9 mouse cellular contexts compared by ENCODE assay signal in genomic region chr7:100911791-100912190, GRCm38 (mm10). TPM values are rescaled to one million over a fixed set of nuclear protein-coding genes. Genes with fewer than 3 reads are reported as not detected.
DNase-seq lines count a peak whose midpoint lies in the region; ATAC-seq lines count a peak whose summit lies in the region.
"Had no signal": no experiment of that assay in that cellular context is flagged by ENCODE, and none has a peak within 500 bp of the region (broad histone marks: within the 10 kb centered on the region; RNA-seq: fewer than 3 reads in every experiment).

No protein-coding gene starts in this region.

- H3K27ac ChIP-seq in midbrain, embryonic 10.5 days (replicated peaks): peak overlapping the region; percentile 88
- H3K27ac ChIP-seq in midbrain, embryonic 14.5 days (replicated peaks; ENCODE audit: low read depth, low read length): no peak overlapping the region
- H3K27ac ChIP-seq in hindbrain, embryonic 14.5 days: peak overlapping the region; percentile 4; the same call in 1 of the 2 replicates

- H3K9ac ChIP-seq in midbrain, embryonic 14.5 days (replicated peaks; ENCODE audit: low read length): no peak overlapping the region
- no peak overlapping the region for H3K9ac ChIP-seq in hindbrain, embryonic 14.5 days

- no peak for ATAC-seq in midbrain, embryonic 14.5 days (ENCODE audit: low FRiP score, low TSS enrichment)
- ATAC-seq in hindbrain, embryonic 14.5 days (ENCODE audit: low FRiP score): no peak

- peaks cover 55% of the 10 kb centered on the region for H3K36me3 ChIP-seq in midbrain, embryonic 10.5 days
- H3K36me3 ChIP-seq in midbrain, embryonic 14.5 days (ENCODE audit: control insufficient read depth, insufficient read depth, low read length): no peaks in the 10 kb centered on the region
- H3K36me3 ChIP-seq in hindbrain, embryonic 14.5 days (replicated peaks; ENCODE audit: control insufficient read depth, insufficient read depth): no peaks in the 10 kb centered on the region

- no peaks in the 10 kb centered on the region for H3K27me3 ChIP-seq in midbrain, embryonic 10.5 days (ENCODE audit: low read depth, poor library complexity, severe bottlenecking)
- H3K27me3 ChIP-seq in midbrain, embryonic 14.5 days (ENCODE audit: control insufficient read depth, insufficient read depth, low read length): no peaks in the 10 kb centered on the region
- no peaks in the 10 kb centered on the region for H3K27me3 ChIP-seq in hindbrain, embryonic 14.5 days (ENCODE audit: control insufficient read depth, insufficient read depth, low read length)

- WGBS in midbrain, embryonic 10.5 days: 58% methylated on average over 9 of the region's 9 CpGs
- WGBS in midbrain, embryonic 14.5 days: 35% methylated on average over 9 of the region's 9 CpGs
- 35% methylated on average over 9 of the region's 9 CpGs for WGBS in hindbrain, embryonic 14.5 days

- DNase-seq in adrenal gland, adult (ENCODE audit: inconsistent age in 2 of 2, low spot score in 1 of 2): peak; percentile 75 to 86
- no peak for DNase-seq in adrenal gland, postnatal 25 days
- DNase-seq in midbrain, embryonic 10.5 days (ENCODE audit: low spot score): no peak
- no peak for DNase-seq in midbrain, embryonic 14.5 days
- no peak for DNase-seq in hindbrain, embryonic 14.5 days (ENCODE audit: low spot score)
- DNase-seq in skeletal muscle tissue, adult 2 months (ENCODE audit: low read depth, low spot score): peak; percentile 71
- no peak for DNase-seq in thymus, postnatal 14 days
- no peak for DNase-seq in cerebellum, adult 9-11 months

- H3K4me1 ChIP-seq in midbrain, embryonic 10.5 days: peaks cover 76% of the 10 kb centered on the region
- H3K4me1 ChIP-seq in midbrain, embryonic 14.5 days (ENCODE audit: control insufficient read depth, insufficient read depth, low read length): peaks cover 12% of the 10 kb centered on the region
- H3K4me1 ChIP-seq in hindbrain, embryonic 14.5 days (replicated peaks; ENCODE audit: control insufficient read depth, insufficient read depth, low read length): peaks cover 11% of the 10 kb centered on the region

- H3K4me2 ChIP-seq in midbrain, embryonic 14.5 days (ENCODE audit: low read length): no peak overlapping the region
- no peak overlapping the region for H3K4me2 ChIP-seq in hindbrain, embryonic 14.5 days (replicated peaks)

- peak overlapping the region; percentile 38; the same call in 1 of the 2 replicates for H3K4me3 ChIP-seq in midbrain, embryonic 10.5 days
- H3K4me3 ChIP-seq in midbrain, embryonic 14.5 days (replicated peaks; ENCODE audit: low read depth, low read length): no peak overlapping the region
- no peak overlapping the region for H3K4me3 ChIP-seq in hindbrain, embryonic 14.5 days (replicated peaks; ENCODE audit: low read length)
- H3K4me3 ChIP-seq: erythroblast, embryonic 14.5 days had no signal

- H3K9me3 ChIP-seq in midbrain, embryonic 10.5 days (replicated peaks): no peaks in the 10 kb centered on the region
- no peaks in the 10 kb centered on the region for H3K9me3 ChIP-seq in midbrain, embryonic 14.5 days (ENCODE audit: control insufficient read depth, low read length)
- no peaks in the 10 kb centered on the region for H3K9me3 ChIP-seq in hindbrain, embryonic 14.5 days (ENCODE audit: control insufficient read depth, low read length)

RNA-seq across cellular contexts. Expression of gene Arhgef17, which starts 20.1 kb away (rescaled TPM):
- 76.1 and 81.2 TPM in 2 replicates for total RNA-seq in adrenal gland, postnatal 25 days (2021)
- polyA plus RNA-seq in midbrain, embryonic 10.5 days (2016; fragmentation: Nextera tagmentation; extraction: Ambion mirVana): 6.4 and 7.1 TPM in 2 replicates
- 12.1 and 13.2 TPM in 2 replicates for polyA plus RNA-seq in midbrain, embryonic 14.5 days (2014; fragmentation: Nextera tagmentation; extraction: Ambion mirVana)
- polyA plus RNA-seq in hindbrain, embryonic 14.5 days (2014; fragmentation: Nextera tagmentation; extraction: Ambion mirVana): 15.5 and 19.5 TPM in 2 replicates

RNA-seq across cellular contexts. Expression of gene Relt, which starts 48.5 kb away (rescaled TPM):
- total RNA-seq in adrenal gland, postnatal 25 days (2021): 1.0 and 1.3 TPM in 2 replicates
- 4.3 and 5.2 TPM in 2 replicates for polyA plus RNA-seq in midbrain, embryonic 10.5 days (2016; fragmentation: Nextera tagmentation; extraction: Ambion mirVana)
- polyA plus RNA-seq in midbrain, embryonic 14.5 days (2014; fragmentation: Nextera tagmentation; extraction: Ambion mirVana): 3.9 and 4.5 TPM in 2 replicates
- polyA plus RNA-seq in hindbrain, embryonic 14.5 days (2014; fragmentation: Nextera tagmentation; extraction: Ambion mirVana): 4.3 and 5.0 TPM in 2 replicates

Comparison
In these comparisons a context has a peak if more than half of its experiments do, and no peak if none do; other contexts are left out.
1. DNase-seq: peak in adrenal gland, adult (2 of 2) and skeletal muscle tissue, adult 2 months (single experiment); none in adrenal gland, postnatal 25 days (single experiment), midbrain, embryonic 10.5 days (single experiment), midbrain, embryonic 14.5 days (single experiment), hindbrain, embryonic 14.5 days (single experiment), thymus, postnatal 14 days (single experiment) and cerebellum, adult 9-11 months (single experiment).